Mouse (Mus musculus): ENCODE measurements at regions not wholly inside any gene's neighbourhood (a gene's known extent, or its start where the extent isn't known, plus 50 kb on each side); places are given as distances from the start of the nearest gene placed in this dataset.

DNA sequence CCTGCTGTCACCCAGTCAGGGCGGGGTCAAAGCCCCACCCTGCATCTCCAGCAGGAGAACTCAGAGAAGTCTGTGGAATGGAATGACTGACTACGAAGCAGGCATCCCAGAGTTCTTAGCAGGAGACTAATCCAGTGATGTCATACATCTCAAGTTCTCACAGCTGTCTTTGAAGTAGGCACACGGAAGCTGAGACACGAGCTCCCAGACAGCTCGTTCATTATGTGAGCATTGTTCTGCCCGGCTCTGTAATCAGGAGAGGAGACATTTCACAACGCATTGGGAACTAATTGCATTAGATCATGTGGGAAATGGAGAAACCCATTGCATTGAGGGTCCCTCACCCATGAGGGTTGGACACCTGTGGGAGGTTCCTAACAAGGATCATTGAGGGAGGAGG, 277.8 kb downstream of the Ajap1 start:
- TF ChIP-seq USF1 (IDR thresholded peaks at IDR 0.05; ENCODE audit: low read depth), result no peak
- TF ChIP-seq POLR2A (IDR thresholded peaks at IDR 0.05; ENCODE audit: insufficient read length, low read depth), result no peak
- TF ChIP-seq SRF (IDR thresholded peaks at IDR 0.05; ENCODE audit: control insufficient read depth, insufficient read length, low read depth), result no peak
- no peak for TF ChIP-seq MYOD1 (IDR thresholded peaks at IDR 0.05; ENCODE audit: control insufficient read depth in 1 of 3, insufficient read length in 2 of 3, low read depth in 2 of 3)
- no peak for TF ChIP-seq E2F4 (IDR thresholded peaks at IDR 0.05; ENCODE audit: insufficient read depth)
- TF ChIP-seq MYOG (IDR thresholded peaks at IDR 0.05; ENCODE audit: control insufficient read depth in 1 of 3, insufficient read depth in 1 of 3, insufficient read length in 2 of 3, low read depth in 2 of 3), result no peak
- no peak for TF ChIP-seq TCF12 (IDR thresholded peaks at IDR 0.05; ENCODE audit: insufficient read depth, poor library complexity, severe bottlenecking)
- TF ChIP-seq CEBPB (IDR thresholded peaks at IDR 0.05; ENCODE audit: insufficient read depth, poor library complexity, severe bottlenecking), result no peak
- no peak for TF ChIP-seq POLR2AphosphoS2 (IDR thresholded peaks at IDR 0.05; ENCODE audit: insufficient read length, low read depth)
- no peak for TF ChIP-seq REST (IDR thresholded peaks at IDR 0.05; ENCODE audit: insufficient read depth, insufficient read length)
- no peak for TF ChIP-seq MAX (IDR thresholded peaks at IDR 0.05; ENCODE audit: low read depth)
- TF ChIP-seq TCF3 (IDR thresholded peaks at IDR 0.05; ENCODE audit: insufficient read length, low read depth), result no peak

All from myocyte (in vitro differentiated cells).